Comparison of ENCODE assay signal across 15 mouse cellular contexts in the genomic region with DNA sequence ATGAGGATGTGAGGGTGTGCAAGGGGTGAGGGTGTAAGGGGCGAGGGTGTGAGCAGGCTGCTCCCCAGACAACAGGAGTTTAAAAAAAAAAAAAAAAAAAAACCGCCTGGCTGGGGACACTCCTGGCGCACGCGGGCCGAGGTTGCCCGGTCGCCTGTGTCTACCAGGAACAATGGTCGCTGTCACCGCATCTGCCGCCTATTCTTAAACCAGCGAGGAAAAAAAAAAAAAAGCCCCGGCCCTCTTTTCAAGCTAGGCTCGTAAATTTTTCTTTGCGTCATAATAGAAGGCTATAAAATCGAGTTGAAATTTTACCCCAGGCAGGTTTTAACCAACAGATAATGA. TPM values are rescaled to one million over a fixed set of nuclear protein-coding genes. Genes with fewer than 3 reads are reported as not detected.
A peak's percentile ranks its signal among the peaks of the same experiment; 100 is the strongest.
DNase-seq lines count a peak whose midpoint lies in the region; ATAC-seq and TF ChIP-seq lines count a peak whose summit lies in the region.
"Had no signal": no experiment of that assay in that cellular context is flagged by ENCODE, and none has a peak within 500 bp of the region (broad histone marks: within the 10 kb centered on the region; RNA-seq: fewer than 3 reads in every experiment).

No protein-coding gene starts in this region.

- H3K4me1 ChIP-seq in heart, embryonic 11.5 days (ENCODE audit: control insufficient read depth, insufficient read depth, low read length), result peaks cover 4% of the 10 kb centered on the region; the same call in 1 of the 2 replicates
- no peaks in the 10 kb centered on the region for H3K4me1 ChIP-seq in ES-Bruce4 (ENCODE audit: control insufficient read depth, insufficient read depth, low read length)
- H3K4me1 ChIP-seq in hindbrain, embryonic 12.5 days, result no peaks in the 10 kb centered on the region
- H3K4me1 ChIP-seq in limb, embryonic 14.5 days (ENCODE audit: control insufficient read depth, insufficient read depth, low read length), result peaks cover 12% of the 10 kb centered on the region; the same call in 1 of the 2 replicates

- TF ChIP-seq POLR2A in ES-Bruce4 (IDR thresholded peaks at IDR 0.05; ENCODE audit: insufficient read depth, low read length), result no peak
- no peak for TF ChIP-seq POLR2A in limb, embryonic 14.5 days (IDR thresholded peaks at IDR 0.05; ENCODE audit: borderline replicate concordance, extremely low read depth, insufficient read depth, insufficient read length)

- 0 out of 2 replicates have a peak overlapping the region, but pooled peaks have one; percentile 18 for H3K4me3 ChIP-seq in heart, embryonic 11.5 days (ENCODE audit: low read depth, low read length)
- peak overlapping the region; percentile 8; the same call in 1 of the 2 replicates for H3K4me3 ChIP-seq in ES-Bruce4 (ENCODE audit: low read depth, low read length)
- H3K4me3 ChIP-seq in hindbrain, embryonic 12.5 days, result peak overlapping the region; percentile 44
- H3K4me3 ChIP-seq in limb, embryonic 14.5 days (replicated peaks; ENCODE audit: low read length), result peak overlapping the region; percentile 21; the same call in 1 of the 2 replicates
- H3K4me3 ChIP-seq: midbrain, embryonic 13.5 days had no signal

- peak overlapping the region; percentile 47; the same call in 1 of the 2 replicates for H3K4me2 ChIP-seq in heart, embryonic 11.5 days
- peak overlapping the region; percentile 49 for H3K4me2 ChIP-seq in hindbrain, embryonic 12.5 days (replicated peaks)
- peak overlapping the region; percentile 28 for H3K4me2 ChIP-seq in limb, embryonic 14.5 days (replicated peaks; ENCODE audit: low read depth, low read length, severe bottlenecking)
- H3K4me2 ChIP-seq: forebrain, embryonic 12.5 days; midbrain, embryonic 13.5 days had no signal

- no peak for TF ChIP-seq CTCF in ES-Bruce4 (IDR thresholded peaks at IDR 0.05; ENCODE audit: low read depth, low read length)

- H3K9me3 ChIP-seq in heart, embryonic 11.5 days (replicated peaks; ENCODE audit: control insufficient read depth, low read length), result no peaks in the 10 kb centered on the region
- H3K9me3 ChIP-seq in ES-Bruce4 (replicated peaks; ENCODE audit: control insufficient read depth, insufficient read depth, low read length, poor library complexity, severe bottlenecking), result no peaks in the 10 kb centered on the region
- H3K9me3 ChIP-seq in hindbrain, embryonic 12.5 days (replicated peaks), result no peaks in the 10 kb centered on the region
- no peaks in the 10 kb centered on the region for H3K9me3 ChIP-seq in limb, embryonic 14.5 days (ENCODE audit: control insufficient read depth, low read length)
- H3K9me3 ChIP-seq: forebrain, embryonic 12.5 days; midbrain, embryonic 13.5 days had no signal

- no peak for TF ChIP-seq EP300 in ES-Bruce4 (IDR thresholded peaks at IDR 0.05; ENCODE audit: insufficient read depth, low read depth, low read length)

- H3K9ac ChIP-seq in heart, embryonic 11.5 days (ENCODE audit: low read depth, low read length), result no peak overlapping the region
- H3K9ac ChIP-seq in ES-Bruce4 (ENCODE audit: low read depth, poor library complexity, severe bottlenecking), result no peak overlapping the region
- H3K9ac ChIP-seq in hindbrain, embryonic 12.5 days, result peak overlapping the region; percentile 73
- H3K9ac ChIP-seq in limb, embryonic 14.5 days (ENCODE audit: low read depth, low read length, severe bottlenecking), result no peak overlapping the region
- H3K9ac ChIP-seq: forebrain, embryonic 12.5 days; midbrain, embryonic 13.5 days had no signal

- H3K36me3 ChIP-seq in heart, embryonic 11.5 days (ENCODE audit: control insufficient read depth, insufficient read depth, low read length), result no peaks in the 10 kb centered on the region
- H3K36me3 ChIP-seq in ES-Bruce4 (ENCODE audit: control insufficient read depth, insufficient read depth, low read length, poor library complexity, severe bottlenecking), result no peaks in the 10 kb centered on the region
- H3K36me3 ChIP-seq in hindbrain, embryonic 12.5 days, result no peaks in the 10 kb centered on the region
- H3K36me3 ChIP-seq in limb, embryonic 14.5 days (ENCODE audit: control insufficient read depth, insufficient read depth, low read length), result no peaks in the 10 kb centered on the region
- H3K36me3 ChIP-seq: forebrain, embryonic 12.5 days; midbrain, embryonic 13.5 days had no signal

- no peak for ATAC-seq in heart, embryonic 11.5 days (replicated peaks; ENCODE audit: insufficient number of reproducible peaks, low FRiP score, low TSS enrichment)
- ATAC-seq in hindbrain, embryonic 12.5 days (ENCODE audit: low FRiP score), result no peak
- no peak for ATAC-seq in limb, embryonic 14.5 days (ENCODE audit: low FRiP score, low read depth)
- ATAC-seq: midbrain, embryonic 13.5 days had no signal

- 0% methylated on average over 16 of the region's 16 CpGs for WGBS in heart, embryonic 11.5 days (ENCODE audit: insufficient replicate concordance)
- 2% methylated on average over 13 of the region's 16 CpGs for WGBS in hindbrain, embryonic 12.5 days
- WGBS in limb, embryonic 14.5 days, result 3% methylated on average over 16 of the region's 16 CpGs

- no peak overlapping the region for H3K27ac ChIP-seq in heart, embryonic 11.5 days (ENCODE audit: low read depth, low read length)
- H3K27ac ChIP-seq in ES-Bruce4 (ENCODE audit: insufficient read depth, low read length), result no peak overlapping the region
- peak overlapping the region; percentile 97 for H3K27ac ChIP-seq in hindbrain, embryonic 12.5 days
- no peak overlapping the region for H3K27ac ChIP-seq in limb, embryonic 14.5 days (replicated peaks; ENCODE audit: low read depth, low read length)
- H3K27ac ChIP-seq: forebrain, embryonic 12.5 days; midbrain, embryonic 13.5 days had no signal

- peaks cover 94% of the 10 kb centered on the region for H3K27me3 ChIP-seq in heart, embryonic 11.5 days (ENCODE audit: control insufficient read depth, insufficient read depth, low read length)
- peaks cover 57% of the 10 kb centered on the region for H3K27me3 ChIP-seq in ES-Bruce4 (ENCODE audit: control insufficient read depth, insufficient read depth, low read length, poor library complexity, severe bottlenecking)
- peaks cover 90% of the 10 kb centered on the region for H3K27me3 ChIP-seq in hindbrain, embryonic 12.5 days
- peaks cover 95% of the 10 kb centered on the region for H3K27me3 ChIP-seq in limb, embryonic 14.5 days (ENCODE audit: control insufficient read depth, insufficient read depth, low read length)

- no peak for DNase-seq in heart, adult 8-10 months (ENCODE audit: low spot score)
- DNase-seq in limb, embryonic 14.5 days (ENCODE audit: low spot score), result no peak
- no peak for DNase-seq in ovary, postnatal 36 days (ENCODE audit: low spot score)
- DNase-seq in gastrocnemius, adult 8-10 months (ENCODE audit: low spot score in 2 of 2), result no peak
- no peak for DNase-seq in adrenal gland, adult 18-20 months (ENCODE audit: low spot score in 2 of 2)
- DNase-seq: B cell, adult 2 months; heart, adult 18-20 months; kidney, adult 18-20 months; lung, adult 2 months had no signal

RNA-seq across cellular contexts. Expression of gene Gm28230, which starts 6.8 kb away (rescaled TPM):
- polyA plus RNA-seq in heart, embryonic 11.5 days (2014; fragmentation: Nextera tagmentation; extraction: Ambion mirVana), result 0.10 TPM in 1 of 2 replicates, not detected in the other
- total RNA-seq in heart, adult 8-10 months (2022), result not detected
- polyA plus RNA-seq in ES-Bruce4 (2011; ENCODE audit: insufficient read depth, insufficient read length, low read depth, missing spikeins), result not detected in 2 replicates
- 0.66 and 1.1 TPM in 2 replicates for polyA plus RNA-seq in hindbrain, embryonic 12.5 days (2016; fragmentation: Nextera tagmentation; extraction: Ambion mirVana)
- polyA plus RNA-seq in limb, embryonic 14.5 days (2012; rRNA removed), result 5.0 and 5.9 TPM in 2 replicates
- polyA plus RNA-seq in limb, embryonic 14.5 days (2014; fragmentation: Nextera tagmentation; extraction: Ambion mirVana), result 0.18 and 0.21 TPM in 2 replicates
- under 1 TPM in 1 of 4 experiments, not detected in 3; 0.31 TPM for total RNA-seq in gastrocnemius, adult 8-10 months (2022)
- total RNA-seq in adrenal gland, adult 18-20 months (2021), result 1 to 10 TPM; 1.6 to 2.8 TPM
- total RNA-seq: heart, adult 18-20 months; left cerebral cortex, adult 18-20 months had no signal
- polyA plus RNA-seq: forebrain, embryonic 12.5 days; midbrain, embryonic 13.5 days had no signal

RNA-seq across cellular contexts. Expression of gene Hoxd4, which starts 21.6 kb away (rescaled TPM):
- not detected in 2 replicates for polyA plus RNA-seq in heart, embryonic 11.5 days (2014; fragmentation: Nextera tagmentation; extraction: Ambion mirVana)
- under 1 TPM; 0.32 to 0.79 (median 0.38) TPM for total RNA-seq in heart, adult 8-10 months (2022)
- polyA plus RNA-seq in ES-Bruce4 (2011; ENCODE audit: insufficient read depth, insufficient read length, low read depth, missing spikeins), result 0.40 TPM in 1 of 2 replicates, not detected in the other
- 3.6 and 4.6 TPM in 2 replicates for polyA plus RNA-seq in hindbrain, embryonic 12.5 days (2016; fragmentation: Nextera tagmentation; extraction: Ambion mirVana)
- 14.7 and 17.8 TPM in 2 replicates for polyA plus RNA-seq in limb, embryonic 14.5 days (2012; rRNA removed)
- 0.63 and 0.73 TPM in 2 replicates for polyA plus RNA-seq in limb, embryonic 14.5 days (2014; fragmentation: Nextera tagmentation; extraction: Ambion mirVana)
- total RNA-seq in gastrocnemius, adult 8-10 months (2022), result 1 to 10 TPM; 1.1 to 1.9 (median 1.5) TPM
- 10 to 100 TPM; 14.9 to 19.6 TPM for total RNA-seq in adrenal gland, adult 18-20 months (2021)
- total RNA-seq: left cerebral cortex, adult 18-20 months had no signal
- polyA plus RNA-seq: forebrain, embryonic 12.5 days; midbrain, embryonic 13.5 days had no signal

RNA-seq across cellular contexts. Expression of gene Hoxd3, which starts 21.6 kb away (rescaled TPM):
- 2.0 and 3.1 TPM in 2 replicates for polyA plus RNA-seq in heart, embryonic 11.5 days (2014; fragmentation: Nextera tagmentation; extraction: Ambion mirVana)
- under 1 TPM in 1 of 4 experiments, not detected in 3; 0.16 TPM for total RNA-seq in heart, adult 8-10 months (2022)
- polyA plus RNA-seq in ES-Bruce4 (2011; ENCODE audit: insufficient read depth, insufficient read length, low read depth, missing spikeins), result not detected in 2 replicates
- polyA plus RNA-seq in hindbrain, embryonic 12.5 days (2016; fragmentation: Nextera tagmentation; extraction: Ambion mirVana), result 69.6 and 83.5 TPM in 2 replicates
- 2.3 and 2.8 TPM in 2 replicates for polyA plus RNA-seq in limb, embryonic 14.5 days (2012; rRNA removed)
- polyA plus RNA-seq in limb, embryonic 14.5 days (2014; fragmentation: Nextera tagmentation; extraction: Ambion mirVana), result 0.59 and 0.95 TPM in 2 replicates
- under 1 TPM in 2 of 4 experiments, not detected in 2; 0.17 to 0.29 TPM for total RNA-seq in gastrocnemius, adult 8-10 months (2022)
- total RNA-seq in adrenal gland, adult 18-20 months (2021), result under 1 TPM; 0.89 to 0.90 TPM
- total RNA-seq: heart, adult 18-20 months; left cerebral cortex, adult 18-20 months had no signal
- polyA plus RNA-seq: forebrain, embryonic 12.5 days had no signal

RNA-seq across cellular contexts. Expression of gene Hoxd8, which starts 28.9 kb away (rescaled TPM):
- 0.27 and 0.30 TPM in 2 replicates for polyA plus RNA-seq in heart, embryonic 11.5 days (2014; fragmentation: Nextera tagmentation; extraction: Ambion mirVana)
- 1 to 10 TPM in 1 of 4 experiments, under 1 TPM in 3; 0.53 to 1.5 (median 0.76) TPM for total RNA-seq in heart, adult 8-10 months (2022)
- 0.76 and 2.1 TPM in 2 replicates for polyA plus RNA-seq in ES-Bruce4 (2011; ENCODE audit: insufficient read depth, insufficient read length, low read depth, missing spikeins)
- polyA plus RNA-seq in hindbrain, embryonic 12.5 days (2016; fragmentation: Nextera tagmentation; extraction: Ambion mirVana), result 0.14 and 0.46 TPM in 2 replicates
- 12.7 and 13.1 TPM in 2 replicates for polyA plus RNA-seq in limb, embryonic 14.5 days (2012; rRNA removed)
- 11.4 and 12.8 TPM in 2 replicates for polyA plus RNA-seq in limb, embryonic 14.5 days (2014; fragmentation: Nextera tagmentation; extraction: Ambion mirVana)
- 10 to 100 TPM; 46.8 to 53.5 (median 51.3) TPM for total RNA-seq in gastrocnemius, adult 8-10 months (2022)
- 10 to 100 TPM; 24.6 to 36.4 TPM for total RNA-seq in adrenal gland, adult 18-20 months (2021)
- total RNA-seq: left cerebral cortex, adult 18-20 months had no signal
- polyA plus RNA-seq: forebrain, embryonic 12.5 days; midbrain, embryonic 13.5 days had no signal

RNA-seq across cellular contexts. Expression of gene Hoxd1, which starts 29.5 kb away (rescaled TPM):
- polyA plus RNA-seq in heart, embryonic 11.5 days (2014; fragmentation: Nextera tagmentation; extraction: Ambion mirVana), result 0.20 TPM in 1 of 2 replicates, not detected in the other
- not detected for total RNA-seq in heart, adult 8-10 months (2022)
- not detected in 2 replicates for polyA plus RNA-seq in ES-Bruce4 (2011; ENCODE audit: insufficient read depth, insufficient read length, low read depth, missing spikeins)
- 2.5 and 3.3 TPM in 2 replicates for polyA plus RNA-seq in hindbrain, embryonic 12.5 days (2016; fragmentation: Nextera tagmentation; extraction: Ambion mirVana)
- polyA plus RNA-seq in limb, embryonic 14.5 days (2012; rRNA removed), result 0.50 and 0.59 TPM in 2 replicates
- 0.44 and 0.48 TPM in 2 replicates for polyA plus RNA-seq in limb, embryonic 14.5 days (2014; fragmentation: Nextera tagmentation; extraction: Ambion mirVana)
- total RNA-seq in gastrocnemius, adult 8-10 months (2022), result not detected
- total RNA-seq in adrenal gland, adult 18-20 months (2021), result not detected
- total RNA-seq: heart, adult 18-20 months; left cerebral cortex, adult 18-20 months had no signal
- polyA plus RNA-seq: lung, adult 2 months had no signal

Comparison
In these comparisons a context has a peak if more than half of its experiments do, and no peak if none do; other contexts are left out.
1. RNA of gene Hoxd3, which starts 21.6 kb away (polyA plus RNA-seq): 69.6 to 83.5 TPM in hindbrain, embryonic 12.5 days; 2.0 to 3.1 TPM in heart, embryonic 11.5 days, 0.59 to 2.8 TPM in limb, embryonic 14.5 days and not detected in ES-Bruce4; every median in the first group is over 10 times any median in the second.
2. Peak in every context shown above with its lines, with median percentiles within 50 percentile points of each other: H3K4me2 ChIP-seq and H3K4me3 ChIP-seq.